Mouse (Mus musculus) Patski (cell line): ENCODE measurements at regions not wholly inside any gene's neighbourhood (a gene's known extent, or its start where the extent isn't known, plus 50 kb on each side); places are given as distances from the start of the nearest gene placed in this dataset.

Experiments used
- ATAC-seq: fragments of 100-300 bp; one replicate; pipeline ENCODE4 v1.8.0; 2021
- CTCF ChIA-PET: fragments of 350-600 bp; sonication (Branson Sonifier 250); formaldehyde crosslinking; loops from one replicate; lab custom pipeline; 2022; ENCODE audit warnings: inconsistent platforms; lab: Charles Lee
- POLR2A ChIA-PET: fragments of 350-600 bp; sonication (Branson Sonifier 250); formaldehyde crosslinking; loops from one replicate; lab custom pipeline; 2022; ENCODE audit warnings: antibody characterized with exemption, inconsistent platforms; lab: Charles Lee
- DNase-seq: peaks from one replicate; pipeline ENCODE4 v3.0.0-alpha.2; 2011; ENCODE audit warnings: low read depth, low spot score
- H3K27me3 ChIP-seq: fragments of 371-371 bp; one replicate; pipeline ENCODE4 v1.5.1; 2021
- CTCF ChIP-seq: fragments of 100-300 bp; IDR thresholded peaks from one replicate; pipeline ENCODE4 v1.5.1; 2021
- in situ Hi-C: fragments of 300-500 bp; cut with MboI; formaldehyde crosslinking; loops from 3 replicates; pipeline ENCODE4 v1.11.1; 2018; ENCODE audit warnings: low pct_unique_long_range_greater_than_20kb, mixed read lengths

DNA sequence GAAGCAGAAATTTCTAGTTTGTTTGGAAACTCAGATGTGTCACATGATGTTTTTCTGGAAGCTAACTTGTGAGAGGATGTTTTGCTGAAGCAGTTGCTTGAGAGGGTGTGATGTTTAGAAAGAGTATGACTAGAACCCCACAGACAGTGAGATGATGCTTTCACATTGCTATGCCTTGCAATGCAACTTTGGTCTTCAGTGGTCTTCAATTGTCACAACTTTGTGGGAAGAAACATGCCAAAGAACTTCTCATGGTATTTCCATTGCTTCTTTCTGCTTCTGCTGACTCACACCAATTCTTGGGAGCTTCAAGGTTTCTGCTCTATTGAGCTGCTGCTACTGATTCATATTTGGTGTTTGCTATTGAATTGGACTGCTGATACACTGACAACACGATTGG, 365.3 kb upstream of the Tmem229a start:
- CTCF ChIA-PET = no interaction called here
- in situ Hi-C loops = no loop called here
- DNase-seq = no peak
- ATAC-seq = no peak
- no peak for TF ChIP-seq CTCF
- H3K27me3 ChIP-seq = no peaks in the 10 kb centered on the region
- POLR2A ChIA-PET = no interaction called here

DNA sequence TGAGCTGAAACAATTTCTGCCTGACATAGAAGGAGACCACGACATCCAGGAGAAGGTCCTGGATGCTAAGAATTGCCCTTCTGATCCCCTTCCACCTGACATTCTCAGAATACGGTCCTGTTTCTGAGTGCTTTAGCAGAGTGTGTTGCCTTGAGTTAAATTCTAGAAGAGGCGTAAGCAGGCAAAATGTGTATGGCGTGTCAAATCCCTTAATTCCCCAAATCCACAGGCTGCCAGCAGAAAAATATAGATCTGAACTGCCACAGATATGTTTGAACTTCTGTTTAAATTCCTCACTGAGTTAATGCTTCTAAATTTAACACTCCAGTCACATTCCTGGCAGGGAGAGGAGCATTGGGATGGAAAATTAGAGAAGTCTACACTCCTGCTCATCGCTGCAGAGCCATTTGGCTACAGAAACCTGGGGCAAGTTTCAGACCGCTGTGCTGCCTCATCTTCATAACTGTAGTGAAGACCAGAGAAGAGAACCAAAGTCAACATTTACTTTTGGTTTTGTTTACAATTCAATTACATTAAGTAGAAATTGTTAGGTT, 364.3 kb upstream of the Tmem229a start:
- in situ Hi-C loops = no loop called here
- no peaks in the 10 kb centered on the region for H3K27me3 ChIP-seq

DNA sequence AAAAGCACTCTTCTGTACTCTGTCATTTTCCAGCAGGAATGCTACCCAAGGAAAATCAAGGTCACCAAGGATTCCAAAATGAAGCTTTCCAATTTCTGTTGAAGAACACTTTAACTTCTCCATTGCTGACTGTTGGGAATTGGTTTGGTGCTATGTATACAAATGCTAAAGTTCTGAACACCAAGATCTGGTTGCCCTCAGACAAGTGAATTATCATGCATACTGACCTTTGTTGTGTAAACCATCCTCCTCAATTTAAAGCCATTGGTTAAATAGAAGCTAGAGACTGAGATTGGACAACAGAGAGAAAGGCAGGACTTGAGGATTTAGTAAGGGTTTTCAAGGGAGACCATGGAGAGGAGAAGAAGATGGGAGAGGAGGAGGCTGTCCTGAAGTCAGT, 351.4 kb upstream of the Tmem229a start:
- DNase-seq (no peak), ATAC-seq (no peak)
- ChIA-PET POLR2A (no interaction called here), CTCF (no interaction called here)
- in situ Hi-C loops = no loop called here
- TF ChIP-seq CTCF = no peak
- no peaks in the 10 kb centered on the region for H3K27me3 ChIP-seq

More for the DNA sequence above, 364.3 kb upstream of the Tmem229a start:
- ChIA-PET CTCF (no interaction called here), POLR2A (interaction anchor here (0.6 kb wide), 1 partner anchor 16 kb away, joined by 3 read pairs; no protein-coding TSS in a partner anchor)
- TF ChIP-seq CTCF = no peak
- DNase-seq = no peak
- no peak for ATAC-seq

DNA sequence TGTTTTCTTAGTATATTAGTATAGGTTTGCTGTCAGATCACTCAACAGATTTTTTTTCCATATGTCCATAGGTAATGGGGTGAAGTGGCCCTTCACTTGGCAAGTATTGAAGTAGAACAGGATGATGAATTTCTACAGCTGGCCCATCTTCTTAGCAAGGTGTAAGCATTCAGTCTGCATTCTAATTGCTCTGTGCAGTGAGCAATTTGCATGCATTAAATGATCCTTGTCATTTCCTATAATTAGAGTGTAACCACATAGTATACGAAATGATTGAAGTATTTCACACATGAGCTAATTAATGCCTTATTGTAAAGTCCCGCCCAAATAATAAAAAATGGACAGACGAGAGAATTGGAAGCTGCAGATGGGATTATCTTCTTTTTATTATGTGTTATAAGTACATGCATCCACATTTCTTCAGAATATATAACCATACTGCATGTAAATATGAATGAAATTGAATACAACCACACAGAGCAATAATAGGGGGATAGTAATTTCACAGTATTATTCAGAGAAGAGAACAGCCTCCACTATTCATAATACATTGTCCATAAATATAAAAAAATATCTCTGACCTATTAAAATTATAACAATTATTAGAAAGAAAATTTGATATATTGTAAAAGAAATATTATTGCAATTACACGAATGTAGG, 348.9 kb upstream of the Tmem229a start:
- no peaks in the 10 kb centered on the region for H3K27me3 ChIP-seq
- in situ Hi-C loops = no loop called here
- no peak for TF ChIP-seq CTCF
- ATAC-seq = no peak
- ChIA-PET POLR2A (interaction anchor here (0.6 kb wide), 1 partner anchor 15 kb away, joined by 3 read pairs; no protein-coding TSS in a partner anchor), CTCF (no interaction called here)
- no peak for DNase-seq

GRCm38 (mm10) chr6:25291613-25292012, 335.5 kb upstream of the Tmem229a start:
- ChIA-PET POLR2A (no interaction called here), CTCF (no interaction called here)
- H3K27me3 ChIP-seq = no peaks in the 10 kb centered on the region
- in situ Hi-C loops = no loop called here
- DNase-seq (no peak), ATAC-seq (no peak)
- TF ChIP-seq CTCF = no peak

GRCm38 (mm10) chr6:25287591-25287990, 331.5 kb upstream of the Tmem229a start:
- DNase-seq (no peak), ATAC-seq (no peak)
- in situ Hi-C loops = no loop called here
- POLR2A ChIA-PET = no interaction called here
- H3K27me3 ChIP-seq = no peaks in the 10 kb centered on the region
- TF ChIP-seq CTCF = no peak
- CTCF ChIA-PET = no interaction called here

DNA sequence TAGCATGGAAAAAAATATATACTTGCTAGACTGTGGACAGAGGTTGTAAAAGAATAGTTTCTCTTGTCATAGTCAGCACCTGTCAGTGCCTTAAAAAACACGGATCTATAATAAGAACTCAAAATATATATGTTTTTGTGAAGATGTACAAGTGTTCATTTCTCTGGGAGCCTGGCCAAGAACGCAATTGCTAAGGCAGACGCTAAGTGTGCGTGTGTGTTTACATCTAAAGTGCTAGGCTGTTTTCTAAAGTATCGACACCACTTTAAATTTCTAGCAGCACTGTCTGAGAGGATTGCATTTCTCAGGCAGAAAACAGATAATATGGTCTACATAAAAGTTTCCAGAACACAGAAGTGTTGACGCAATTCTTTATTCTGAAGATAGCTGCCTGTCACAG, 330.2 kb upstream of the Tmem229a start:
- TF ChIP-seq CTCF = no peak
- POLR2A ChIA-PET = no interaction called here
- CTCF ChIA-PET = no interaction called here
- no peaks in the 10 kb centered on the region for H3K27me3 ChIP-seq
- ATAC-seq = no peak
- in situ Hi-C loops = no loop called here
- DNase-seq = no peak

GRCm38 (mm10) chr6:25278509-25278908, 322.4 kb upstream of the Tmem229a start:
- H3K27me3 ChIP-seq = no peaks in the 10 kb centered on the region
- no peak for DNase-seq
- TF ChIP-seq CTCF = no peak
- POLR2A ChIA-PET = no interaction called here
- in situ Hi-C loops = loop anchor here (10.0 kb wide), 1 partner anchor 214 kb away; no protein-coding TSS in a partner anchor
- no peak for ATAC-seq
- CTCF ChIA-PET = no interaction called here

DNA sequence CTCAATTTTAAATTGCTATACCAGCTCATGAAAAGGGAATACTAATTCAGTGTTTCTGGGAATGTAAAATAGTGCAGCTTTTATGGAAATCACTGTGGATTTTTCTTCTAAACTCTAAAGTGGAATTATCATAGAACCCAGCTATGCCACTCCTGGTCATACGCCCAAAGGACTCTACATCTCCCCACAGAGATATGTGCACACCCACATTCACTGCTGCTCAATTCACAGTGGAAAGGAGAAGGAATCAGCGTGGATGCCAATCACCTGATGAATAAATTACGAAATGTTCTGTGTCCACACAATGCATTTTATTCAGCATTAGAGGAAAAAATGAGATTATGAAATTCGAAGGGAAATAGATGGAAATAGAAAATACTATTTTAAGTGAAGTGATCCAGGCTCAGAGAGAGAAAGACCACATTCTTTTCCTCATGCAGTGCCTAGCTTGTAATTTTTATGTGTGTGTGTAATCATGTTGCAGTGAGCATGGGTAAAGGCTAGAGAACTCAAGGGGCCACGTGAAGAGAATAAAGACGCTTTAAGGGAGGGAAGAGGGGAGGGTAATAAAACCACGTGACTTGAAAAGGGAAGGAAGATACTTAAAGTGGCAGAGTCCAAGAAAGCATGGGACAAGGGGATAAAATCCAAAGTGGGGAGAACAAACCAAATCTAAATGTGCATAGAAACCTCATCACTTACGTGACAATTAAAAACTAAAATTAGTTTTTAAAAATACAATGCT, 321.8 kb upstream of the Tmem229a start:
- TF ChIP-seq CTCF = no peak
- DNase-seq (no peak), ATAC-seq (no peak)
- ChIA-PET POLR2A (no interaction called here), CTCF (interaction anchor here (1.1 kb wide), 1 partner anchor 10 kb away, joined by 3 read pairs; no protein-coding TSS in a partner anchor)
- no peaks in the 10 kb centered on the region for H3K27me3 ChIP-seq
- in situ Hi-C loops = loop anchor here (10.0 kb wide), 1 partner anchor 213 kb away; no protein-coding TSS in a partner anchor

DNA sequence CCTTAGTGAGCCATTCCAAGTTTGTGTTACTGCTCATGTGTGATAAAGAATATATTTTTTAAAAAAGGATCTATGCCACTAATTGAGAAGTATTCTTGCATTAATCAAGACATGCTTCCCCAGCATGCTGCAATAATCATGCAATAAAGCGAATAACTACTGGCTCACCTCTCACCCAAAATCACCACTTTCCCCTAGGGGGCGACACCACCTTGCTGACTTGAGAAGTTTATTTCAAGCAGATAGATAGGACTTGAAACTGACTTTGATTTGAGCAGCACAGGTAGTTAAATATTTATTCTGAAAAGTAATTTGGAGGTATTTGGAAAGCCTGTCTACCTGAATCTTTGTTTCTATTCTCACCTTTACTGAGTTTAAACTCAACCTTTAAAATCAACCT, 320.1 kb upstream of the Tmem229a start:
- no peaks in the 10 kb centered on the region for H3K27me3 ChIP-seq
- no peak for ATAC-seq
- no peak for DNase-seq
- in situ Hi-C loops = loop anchor here (10.0 kb wide), 1 partner anchor 211 kb away; no protein-coding TSS in a partner anchor
- ChIA-PET CTCF (no interaction called here), POLR2A (no interaction called here)
- peak; percentile 26 for TF ChIP-seq CTCF

DNA sequence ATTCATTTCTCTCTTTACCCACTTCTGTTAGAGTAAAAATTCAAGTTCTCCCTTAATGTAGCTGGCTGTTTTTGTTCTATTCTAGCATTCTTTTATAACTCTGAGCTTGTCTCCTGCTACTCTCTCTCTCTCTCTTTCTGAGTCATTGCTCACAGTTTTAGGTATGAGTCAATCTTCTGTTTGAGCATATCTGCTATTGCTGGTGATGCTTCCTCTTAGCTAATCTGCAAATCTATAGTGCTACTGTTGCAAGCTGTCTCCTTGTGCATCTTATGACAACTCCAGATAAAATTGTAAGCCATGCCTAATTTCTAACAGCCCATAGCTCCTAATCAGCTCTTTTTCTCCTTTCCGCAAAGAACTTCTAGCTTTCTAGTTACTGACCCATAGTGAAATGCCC, 304.5 kb upstream of the Tmem229a start:
- in situ Hi-C loops = no loop called here
- TF ChIP-seq CTCF = no peak
- POLR2A ChIA-PET = no interaction called here
- CTCF ChIA-PET = no interaction called here
- DNase-seq = no peak
- H3K27me3 ChIP-seq = no peaks in the 10 kb centered on the region
- no peak for ATAC-seq
